ENCODE assay signal across 12 mouse cellular contexts in the genomic region with DNA sequence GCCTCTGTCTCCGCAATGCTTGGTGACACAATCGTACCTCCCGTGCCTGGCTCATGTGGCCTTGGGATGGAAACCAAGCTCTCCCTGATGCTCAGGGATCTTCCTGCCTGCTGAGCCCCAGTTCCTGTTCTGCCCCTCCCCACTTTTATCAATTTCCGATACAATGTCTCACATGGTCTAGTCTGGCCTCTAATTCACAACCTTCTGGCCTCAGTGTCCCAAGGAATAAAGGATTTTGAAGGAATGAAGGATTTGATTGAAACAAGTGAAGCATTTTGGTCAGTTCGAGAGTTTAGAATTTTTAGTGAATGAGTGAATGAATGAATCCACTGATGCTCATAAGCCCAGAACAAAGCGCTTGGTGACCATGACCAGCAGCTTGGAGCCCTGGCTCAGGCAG. TPM values are rescaled to one million over a fixed set of nuclear protein-coding genes. Genes with fewer than 3 reads are reported as not detected.
DNase-seq lines count a peak whose midpoint lies in the region; ATAC-seq and TF ChIP-seq lines count a peak whose summit lies in the region.
"Had no signal": no experiment of that assay in that cellular context is flagged by ENCODE, and none has a peak within 500 bp of the region (broad histone marks: within the 10 kb centered on the region; RNA-seq: fewer than 3 reads in every experiment).

No protein-coding gene starts in this region.

- H3K36me3 ChIP-seq in intestine, embryonic 15.5 days: no peaks in the 10 kb centered on the region
- no peaks in the 10 kb centered on the region for H3K36me3 ChIP-seq in intestine, postnatal 0 days (ENCODE audit: control insufficient read depth, insufficient read depth)
- no peaks in the 10 kb centered on the region for H3K36me3 ChIP-seq in E14TG2a.4 (ENCODE audit: insufficient read depth, low read length)
- no peaks in the 10 kb centered on the region for H3K36me3 ChIP-seq in liver, embryonic 15.5 days (replicated peaks)
- H3K36me3 ChIP-seq: kidney, embryonic 15.5 days; lung, embryonic 15.5 days had no signal

- DNase-seq in cerebellum, adult 18-20 months: no peak
- DNase-seq in frontal cortex, adult 2 months (ENCODE audit: extremely low spot score in 1 of 2, low spot score in 1 of 2): no peak
- DNase-seq: gastrocnemius, postnatal 14 days; thymus, postnatal 36 days had no signal

- 77% methylated on average over 6 of the region's 6 CpGs for WGBS in intestine, embryonic 15.5 days
- 67% methylated on average over 6 of the region's 6 CpGs for WGBS in intestine, postnatal 0 days
- 8% methylated on average over 6 of the region's 6 CpGs for WGBS in bone marrow, adult 2 months
- 30% methylated on average over 6 of the region's 6 CpGs for WGBS in liver, embryonic 15.5 days (ENCODE audit: insufficient replicate concordance)

- H3K4me3 ChIP-seq in intestine, embryonic 15.5 days (replicated peaks): no peak overlapping the region
- H3K4me3 ChIP-seq in intestine, postnatal 0 days (ENCODE audit: low read depth, low read length): no peak overlapping the region
- H3K4me3 ChIP-seq in E14TG2a.4 (replicated peaks; ENCODE audit: low read length): peak overlapping the region; percentile 69
- peak overlapping the region; percentile 73 for H3K4me3 ChIP-seq in bone marrow, adult 2 months (replicated peaks; ENCODE audit: control insufficient read depth, low read depth, low read length)
- H3K4me3 ChIP-seq in liver, embryonic 15.5 days (replicated peaks): peak overlapping the region; percentile 52
- H3K4me3 ChIP-seq: hindbrain, embryonic 12.5 days; kidney, embryonic 15.5 days had no signal

- H3K9me3 ChIP-seq in intestine, embryonic 15.5 days: no peaks in the 10 kb centered on the region
- no peaks in the 10 kb centered on the region for H3K9me3 ChIP-seq in intestine, postnatal 0 days (ENCODE audit: control insufficient read depth)
- no peaks in the 10 kb centered on the region for H3K9me3 ChIP-seq in E14TG2a.4 (ENCODE audit: low read length)
- no peaks in the 10 kb centered on the region for H3K9me3 ChIP-seq in liver, embryonic 15.5 days (replicated peaks)
- H3K9me3 ChIP-seq: hindbrain, embryonic 12.5 days; kidney, embryonic 15.5 days; lung, embryonic 15.5 days had no signal

- TF ChIP-seq POLR2A in bone marrow, adult 2 months (IDR thresholded peaks at IDR 0.05; ENCODE audit: borderline replicate concordance, control insufficient read depth, low read depth, low read length): no peak

- H3K27me3 ChIP-seq in intestine, embryonic 15.5 days (replicated peaks): no peaks in the 10 kb centered on the region
- no peaks in the 10 kb centered on the region for H3K27me3 ChIP-seq in intestine, postnatal 0 days (replicated peaks; ENCODE audit: control insufficient read depth, insufficient read depth, low read length)
- H3K27me3 ChIP-seq in E14TG2a.4 (ENCODE audit: insufficient read depth, low read length): peaks cover 33% of the 10 kb centered on the region
- 0 out of 2 replicates have a peak, but pooled peaks cover 4% of the 10 kb centered on the region for H3K27me3 ChIP-seq in liver, embryonic 15.5 days
- H3K27me3 ChIP-seq: lung, embryonic 15.5 days had no signal

- TF ChIP-seq CTCF in intestine, postnatal 0 days (IDR thresholded peaks at IDR 0.05; ENCODE audit: low read depth): no peak
- TF ChIP-seq CTCF in E14TG2a.4 (conservative IDR thresholded peaks at IDR 0.05; ENCODE audit: low read length): no peak
- no peak for TF ChIP-seq CTCF in bone marrow, adult 2 months (IDR thresholded peaks at IDR 0.05; ENCODE audit: control insufficient read depth, insufficient read depth, low read length)

- peaks cover 18% of the 10 kb centered on the region for H3K4me1 ChIP-seq in intestine, embryonic 15.5 days (replicated peaks)
- no peaks in the 10 kb centered on the region for H3K4me1 ChIP-seq in intestine, postnatal 0 days (replicated peaks; ENCODE audit: control insufficient read depth, insufficient read depth, low read length)
- H3K4me1 ChIP-seq in E14TG2a.4 (replicated peaks; ENCODE audit: low read depth, low read length): peaks cover 29% of the 10 kb centered on the region
- H3K4me1 ChIP-seq in bone marrow, adult 2 months (ENCODE audit: control insufficient read depth, insufficient read depth, low read length): peaks cover 15% of the 10 kb centered on the region
- peaks cover 60% of the 10 kb centered on the region for H3K4me1 ChIP-seq in liver, embryonic 15.5 days (replicated peaks)

- peak overlapping the region; percentile 30 for H3K4me2 ChIP-seq in intestine, embryonic 15.5 days (replicated peaks)
- no peak overlapping the region for H3K4me2 ChIP-seq in intestine, postnatal 0 days (replicated peaks; ENCODE audit: low read depth)
- peak overlapping the region; percentile 69 for H3K4me2 ChIP-seq in liver, embryonic 15.5 days
- H3K4me2 ChIP-seq: hindbrain, embryonic 12.5 days had no signal

- no peak for ATAC-seq in intestine, embryonic 15.5 days
- no peak for ATAC-seq in intestine, postnatal 0 days
- ATAC-seq in liver, embryonic 15.5 days (ENCODE audit: insufficient read depth): no peak

- no peak overlapping the region for H3K9ac ChIP-seq in intestine, embryonic 15.5 days
- H3K9ac ChIP-seq in intestine, postnatal 0 days (ENCODE audit: low read depth, low read length): no peak overlapping the region
- peak overlapping the region; percentile 54; the same call in 1 of the 2 replicates for H3K9ac ChIP-seq in liver, embryonic 15.5 days
- H3K9ac ChIP-seq: hindbrain, embryonic 12.5 days; kidney, embryonic 15.5 days; lung, embryonic 15.5 days had no signal

- H3K27ac ChIP-seq in intestine, embryonic 15.5 days: no peak overlapping the region
- no peak overlapping the region for H3K27ac ChIP-seq in intestine, postnatal 0 days (ENCODE audit: low read depth, low read length)
- peak overlapping the region; percentile 97 for H3K27ac ChIP-seq in bone marrow, adult 2 months (ENCODE audit: control insufficient read depth, insufficient read depth, low read depth, low read length, poor library complexity)
- peak overlapping the region; percentile 78 for H3K27ac ChIP-seq in liver, embryonic 15.5 days (replicated peaks)
- H3K27ac ChIP-seq: hindbrain, embryonic 12.5 days; kidney, embryonic 15.5 days; lung, embryonic 15.5 days had no signal

RNA-seq across cellular contexts. Expression of gene Gna15, which starts 0.9 kb away (rescaled TPM):
- polyA plus RNA-seq in intestine, embryonic 15.5 days (2015; fragmentation: Nextera tagmentation; extraction: Ambion mirVana): 0.92 and 0.97 TPM in 2 replicates
- 0.64 and 0.78 TPM in 2 replicates for polyA plus RNA-seq in intestine, postnatal 0 days (2015; fragmentation: Nextera tagmentation; extraction: Ambion mirVana)
- polyA plus RNA-seq in bone marrow, adult 2 months (2011; ENCODE audit: insufficient read depth, insufficient read length, low replicate concordance, missing spikeins): 5.4 and 9.4 TPM in 2 replicates
- 4.3 and 5.6 TPM in 2 replicates for polyA plus RNA-seq in liver, embryonic 15.5 days (2015; fragmentation: Nextera tagmentation; extraction: Ambion mirVana)
- 2.9 and 3.7 TPM in 2 replicates for polyA plus RNA-seq in frontal cortex, adult 2 months (2012; rRNA removed)

RNA-seq across cellular contexts. Expression of gene Gna11, which starts 21.8 kb away (rescaled TPM):
- polyA plus RNA-seq in intestine, embryonic 15.5 days (2015; fragmentation: Nextera tagmentation; extraction: Ambion mirVana): 245 and 269 TPM in 2 replicates
- polyA plus RNA-seq in intestine, postnatal 0 days (2015; fragmentation: Nextera tagmentation; extraction: Ambion mirVana): 188 and 195 TPM in 2 replicates
- polyA plus RNA-seq in bone marrow, adult 2 months (2011; ENCODE audit: insufficient read depth, insufficient read length, low replicate concordance, missing spikeins): 12.3 and 23.8 TPM in 2 replicates
- polyA plus RNA-seq in liver, embryonic 15.5 days (2015; fragmentation: Nextera tagmentation; extraction: Ambion mirVana): 20.3 and 24.6 TPM in 2 replicates
- 147 and 150 TPM in 2 replicates for polyA plus RNA-seq in frontal cortex, adult 2 months (2012; rRNA removed)

RNA-seq across cellular contexts. Expression of gene S1pr4, which starts 23.2 kb away (rescaled TPM):
- polyA plus RNA-seq in intestine, embryonic 15.5 days (2015; fragmentation: Nextera tagmentation; extraction: Ambion mirVana): 1.0 and 1.1 TPM in 2 replicates
- 0.50 and 0.74 TPM in 2 replicates for polyA plus RNA-seq in intestine, postnatal 0 days (2015; fragmentation: Nextera tagmentation; extraction: Ambion mirVana)
- 7.6 and 15.8 TPM in 2 replicates for polyA plus RNA-seq in bone marrow, adult 2 months (2011; ENCODE audit: insufficient read depth, insufficient read length, low replicate concordance, missing spikeins)
- polyA plus RNA-seq in liver, embryonic 15.5 days (2015; fragmentation: Nextera tagmentation; extraction: Ambion mirVana): 4.1 and 5.4 TPM in 2 replicates
- polyA plus RNA-seq in frontal cortex, adult 2 months (2012; rRNA removed): 0.94 and 1.1 TPM in 2 replicates

RNA-seq across cellular contexts. Expression of gene Ncln, which starts 26.9 kb away (rescaled TPM):
- 98.5 and 118 TPM in 2 replicates for polyA plus RNA-seq in intestine, embryonic 15.5 days (2015; fragmentation: Nextera tagmentation; extraction: Ambion mirVana)
- polyA plus RNA-seq in intestine, postnatal 0 days (2015; fragmentation: Nextera tagmentation; extraction: Ambion mirVana): 58.6 and 61.1 TPM in 2 replicates
- 30.2 and 61.0 TPM in 2 replicates for polyA plus RNA-seq in bone marrow, adult 2 months (2011; ENCODE audit: insufficient read depth, insufficient read length, low replicate concordance, missing spikeins)
- 43.7 and 52.0 TPM in 2 replicates for polyA plus RNA-seq in liver, embryonic 15.5 days (2015; fragmentation: Nextera tagmentation; extraction: Ambion mirVana)
- polyA plus RNA-seq in frontal cortex, adult 2 months (2012; rRNA removed): 120 and 134 TPM in 2 replicates

RNA-seq across cellular contexts. Expression of gene Aes, which starts 36.1 kb away (rescaled TPM):
- 743 and 808 TPM in 2 replicates for polyA plus RNA-seq in intestine, embryonic 15.5 days (2015; fragmentation: Nextera tagmentation; extraction: Ambion mirVana)
- polyA plus RNA-seq in intestine, postnatal 0 days (2015; fragmentation: Nextera tagmentation; extraction: Ambion mirVana): 528 and 536 TPM in 2 replicates
- 183 and 306 TPM in 2 replicates for polyA plus RNA-seq in bone marrow, adult 2 months (2011; ENCODE audit: insufficient read depth, insufficient read length, low replicate concordance, missing spikeins)
- polyA plus RNA-seq in liver, embryonic 15.5 days (2015; fragmentation: Nextera tagmentation; extraction: Ambion mirVana): 243 and 271 TPM in 2 replicates
- 867 and 972 TPM in 2 replicates for polyA plus RNA-seq in frontal cortex, adult 2 months (2012; rRNA removed)

Comparison
In these comparisons a context has a peak if more than half of its experiments do, and no peak if none do; other contexts are left out.
1. H3K27ac ChIP-seq: peak in bone marrow, adult 2 months (single experiment) and liver, embryonic 15.5 days (single experiment); none in intestine, embryonic 15.5 days (single experiment) and intestine, postnatal 0 days (single experiment).
2. H3K4me3 ChIP-seq: peak in E14TG2a.4 (single experiment), bone marrow, adult 2 months (single experiment) and liver, embryonic 15.5 days (single experiment); none in intestine, embryonic 15.5 days (single experiment) and intestine, postnatal 0 days (single experiment).